Mouse (Mus musculus): ENCODE data around the gene Gm5485. TPM values are rescaled to one million over a fixed set of nuclear protein-coding genes. Genes with fewer than 3 reads are reported as not detected.

Gm5485 gene
- polyA plus RNA-seq, 1 experiment from 2014 or later: not detected

GRCm38 (mm10) chr16:48403423-48403822 is 8.8 kb downstream of the Gm5485 start:
- 84% methylated on average over 3 of the region's 3 CpGs for WGBS
- H3K4me1 ChIP-seq (ENCODE audit: control insufficient read depth, insufficient read depth, low read length): no peaks in the 10 kb centered on the region
- no peaks in the 10 kb centered on the region for H3K9me3 ChIP-seq (replicated peaks; ENCODE audit: control insufficient read depth, low read length)
- no peak overlapping the region for H3K4me2 ChIP-seq (ENCODE audit: low read depth, low read length)
- DNase-seq (ENCODE audit: low spot score) (no peak), ATAC-seq (replicated peaks; ENCODE audit: insufficient number of reproducible peaks, low FRiP score, low TSS enrichment, low read depth) (no peak)
- H3K36me3 ChIP-seq (replicated peaks; ENCODE audit: control insufficient read depth, insufficient read depth, low read depth, low read length): no peaks in the 10 kb centered on the region
- H3K27me3 ChIP-seq (ENCODE audit: control insufficient read depth, insufficient read depth, low read length): no peaks in the 10 kb centered on the region
- no peak overlapping the region for H3K27ac ChIP-seq (replicated peaks; ENCODE audit: low read depth, low read length)
- H3K9ac ChIP-seq (replicated peaks; ENCODE audit: low read length): no peak overlapping the region
- H3K4me3 ChIP-seq (ENCODE audit: low read depth, low read length): no peak overlapping the region

- 81% methylated on average over 4 of the region's 4 CpGs for WGBS
- H3K27ac ChIP-seq (replicated peaks; ENCODE audit: low read depth, low read length): no peak overlapping the region
Observed at GRCm38 (mm10) chr16:48402963-48403362, 9.3 kb downstream of the Gm5485 start.

GRCm38 (mm10) chr16:48395278-48395677 is 16.9 kb downstream of the Gm5485 start:
- Histone ChIP-seq H3K9ac (replicated peaks; ENCODE audit: low read length) (no peak overlapping the region), H3K4me1 (ENCODE audit: control insufficient read depth, insufficient read depth, low read length) (no peaks in the 10 kb centered on the region), H3K36me3 (replicated peaks; ENCODE audit: control insufficient read depth, insufficient read depth, low read depth, low read length) (no peaks in the 10 kb centered on the region), H3K27ac (replicated peaks; ENCODE audit: low read depth, low read length) (no peak overlapping the region), H3K27me3 (ENCODE audit: control insufficient read depth, insufficient read depth, low read length) (no peaks in the 10 kb centered on the region), H3K9me3 (replicated peaks; ENCODE audit: control insufficient read depth, low read length) (no peaks in the 10 kb centered on the region), H3K4me2 (ENCODE audit: low read depth, low read length) (no peak overlapping the region), H3K4me3 (ENCODE audit: low read depth, low read length) (no peak overlapping the region)
- no peak for ATAC-seq (replicated peaks; ENCODE audit: insufficient number of reproducible peaks, low FRiP score, low TSS enrichment, low read depth)
- WGBS: 91% methylated on average over 2 of the region's 2 CpGs
- no peak for DNase-seq (ENCODE audit: low spot score)

More at GRCm38 (mm10) chr16:48402963-48403362, 9.3 kb downstream of the Gm5485 start:
- H3K9me3 ChIP-seq (replicated peaks; ENCODE audit: control insufficient read depth, low read length): no peaks in the 10 kb centered on the region
- H3K36me3 ChIP-seq (replicated peaks; ENCODE audit: control insufficient read depth, insufficient read depth, low read depth, low read length): no peaks in the 10 kb centered on the region
- DNase-seq (ENCODE audit: low spot score): no peak
- no peak for ATAC-seq (replicated peaks; ENCODE audit: insufficient number of reproducible peaks, low FRiP score, low TSS enrichment, low read depth)
- no peaks in the 10 kb centered on the region for H3K4me1 ChIP-seq (ENCODE audit: control insufficient read depth, insufficient read depth, low read length)
- no peak overlapping the region for H3K4me3 ChIP-seq (ENCODE audit: low read depth, low read length)
- H3K9ac ChIP-seq (replicated peaks; ENCODE audit: low read length): no peak overlapping the region
- no peak overlapping the region for H3K4me2 ChIP-seq (ENCODE audit: low read depth, low read length)
- no peaks in the 10 kb centered on the region for H3K27me3 ChIP-seq (ENCODE audit: control insufficient read depth, insufficient read depth, low read length)

- Histone ChIP-seq H3K27me3 (ENCODE audit: control insufficient read depth, insufficient read depth, low read length) (no peaks in the 10 kb centered on the region), H3K27ac (replicated peaks; ENCODE audit: low read depth, low read length) (no peak overlapping the region), H3K36me3 (replicated peaks; ENCODE audit: control insufficient read depth, insufficient read depth, low read depth, low read length) (no peaks in the 10 kb centered on the region), H3K9ac (replicated peaks; ENCODE audit: low read length) (no peak overlapping the region), H3K4me3 (ENCODE audit: low read depth, low read length) (no peak overlapping the region), H3K4me2 (ENCODE audit: low read depth, low read length) (no peak overlapping the region), H3K4me1 (ENCODE audit: control insufficient read depth, insufficient read depth, low read length) (no peaks in the 10 kb centered on the region), H3K9me3 (replicated peaks; ENCODE audit: control insufficient read depth, low read length) (no peaks in the 10 kb centered on the region)
- 85% methylated on average over 2 of the region's 2 CpGs for WGBS
- DNase-seq (ENCODE audit: low spot score): no peak
- no peak for ATAC-seq (replicated peaks; ENCODE audit: insufficient number of reproducible peaks, low FRiP score, low TSS enrichment, low read depth)
Observed at GRCm38 (mm10) chr16:48386982-48387381, 25.2 kb downstream of the Gm5485 start.

GRCm38 (mm10) chr16:48383582-48384257 is 28.5 kb downstream of the Gm5485 start:
- ATAC-seq (replicated peaks; ENCODE audit: insufficient number of reproducible peaks, low FRiP score, low TSS enrichment, low read depth) (no peak), DNase-seq (ENCODE audit: low spot score) (no peak)
- Histone ChIP-seq H3K9me3 (replicated peaks; ENCODE audit: control insufficient read depth, low read length) (no peaks in the 10 kb centered on the region), H3K27ac (replicated peaks; ENCODE audit: low read depth, low read length) (no peak overlapping the region), H3K36me3 (replicated peaks; ENCODE audit: control insufficient read depth, insufficient read depth, low read depth, low read length) (no peaks in the 10 kb centered on the region), H3K4me3 (ENCODE audit: low read depth, low read length) (no peak overlapping the region), H3K4me1 (ENCODE audit: control insufficient read depth, insufficient read depth, low read length) (no peaks in the 10 kb centered on the region), H3K4me2 (ENCODE audit: low read depth, low read length) (no peak overlapping the region), H3K9ac (replicated peaks; ENCODE audit: low read length) (no peak overlapping the region), H3K27me3 (ENCODE audit: control insufficient read depth, insufficient read depth, low read length) (no peaks in the 10 kb centered on the region)
- 90% methylated on average over 2 of the region's 3 CpGs for WGBS

GRCm38 (mm10) chr16:48373711-48374485 is 38.3 kb downstream of the Gm5485 start:
- 87% methylated on average over 7 of the region's 7 CpGs for WGBS
- H3K4me1 ChIP-seq (ENCODE audit: control insufficient read depth, insufficient read depth, low read length): no peaks in the 10 kb centered on the region
- DNase-seq (ENCODE audit: low spot score) (no peak), ATAC-seq (replicated peaks; ENCODE audit: insufficient number of reproducible peaks, low FRiP score, low TSS enrichment, low read depth) (no peak)
- no peak overlapping the region for H3K27ac ChIP-seq (replicated peaks; ENCODE audit: low read depth, low read length)
- no peaks in the 10 kb centered on the region for H3K27me3 ChIP-seq (ENCODE audit: control insufficient read depth, insufficient read depth, low read length)
- H3K36me3 ChIP-seq (replicated peaks; ENCODE audit: control insufficient read depth, insufficient read depth, low read depth, low read length): no peaks in the 10 kb centered on the region
- H3K9ac ChIP-seq (replicated peaks; ENCODE audit: low read length): no peak overlapping the region
- no peak overlapping the region for H3K4me2 ChIP-seq (ENCODE audit: low read depth, low read length)
- H3K9me3 ChIP-seq (replicated peaks; ENCODE audit: control insufficient read depth, low read length): no peaks in the 10 kb centered on the region
- no peak overlapping the region for H3K4me3 ChIP-seq (ENCODE audit: low read depth, low read length)

GRCm38 (mm10) chr16:48372461-48372860 is 39.8 kb downstream of the Gm5485 start:
- Histone ChIP-seq H3K9me3 (replicated peaks; ENCODE audit: control insufficient read depth, low read length) (no peaks in the 10 kb centered on the region), H3K4me3 (ENCODE audit: low read depth, low read length) (no peak overlapping the region), H3K27me3 (ENCODE audit: control insufficient read depth, insufficient read depth, low read length) (no peaks in the 10 kb centered on the region), H3K4me1 (ENCODE audit: control insufficient read depth, insufficient read depth, low read length) (no peaks in the 10 kb centered on the region), H3K4me2 (ENCODE audit: low read depth, low read length) (no peak overlapping the region), H3K36me3 (replicated peaks; ENCODE audit: control insufficient read depth, insufficient read depth, low read depth, low read length) (no peaks in the 10 kb centered on the region), H3K9ac (replicated peaks; ENCODE audit: low read length) (no peak overlapping the region), H3K27ac (replicated peaks; ENCODE audit: low read depth, low read length) (no peak overlapping the region)
- no peak for DNase-seq (ENCODE audit: low spot score)
- 70% methylated on average over 6 of the region's 6 CpGs for WGBS
- no peak for ATAC-seq (replicated peaks; ENCODE audit: insufficient number of reproducible peaks, low FRiP score, low TSS enrichment, low read depth)

GRCm38 (mm10) chr16:48368096-48368495 is 44.1 kb downstream of the Gm5485 start:
- Histone ChIP-seq H3K4me2 (ENCODE audit: low read depth, low read length) (no peak overlapping the region), H3K9me3 (replicated peaks; ENCODE audit: control insufficient read depth, low read length) (no peaks in the 10 kb centered on the region), H3K27ac (replicated peaks; ENCODE audit: low read depth, low read length) (no peak overlapping the region), H3K4me1 (ENCODE audit: control insufficient read depth, insufficient read depth, low read length) (no peaks in the 10 kb centered on the region), H3K27me3 (ENCODE audit: control insufficient read depth, insufficient read depth, low read length) (no peaks in the 10 kb centered on the region), H3K36me3 (replicated peaks; ENCODE audit: control insufficient read depth, insufficient read depth, low read depth, low read length) (no peaks in the 10 kb centered on the region), H3K4me3 (ENCODE audit: low read depth, low read length) (no peak overlapping the region), H3K9ac (replicated peaks; ENCODE audit: low read length) (no peak overlapping the region)
- ATAC-seq (replicated peaks; ENCODE audit: insufficient number of reproducible peaks, low FRiP score, low TSS enrichment, low read depth) (no peak), DNase-seq (ENCODE audit: low spot score) (no peak)
- WGBS: 98% methylated on average over 2 of the region's 2 CpGs

Data from embryonic facial prominence, embryonic 11.5 days (tissue).